Mouse (Mus musculus) olfactory bulb, adult 2 months (tissue): ENCODE data around the gene Zfp811.

ENCODE experiments used
- CTCF ChIP-seq: fragments of 200-500 bp; IDR thresholded peaks from 2 replicates; pipeline ENCODE4 v1.5.1; 2012; ENCODE audit warnings: low read depth, mild to moderate bottlenecking, low read length, moderate library complexity; ENCODE audit not compliant: insufficient read depth
- POLR2A ChIP-seq: fragments of 200-500 bp; IDR thresholded peaks from 2 replicates; pipeline ENCODE4 v1.6.1; 2012; ENCODE audit warnings: mild to moderate bottlenecking, low read depth, low read length, moderate library complexity; ENCODE audit not compliant: insufficient read depth

GRCm38 (mm10) chr17:32753634-32754033, 56.1 kb downstream of the Zfp811 start:
- no peak for TF ChIP-seq CTCF
- TF ChIP-seq POLR2A: no peak
